Mouse (Mus musculus) liver, embryonic 15.5 days (tissue): ENCODE results near the gene Gm20388. TPM values are rescaled to one million over a fixed set of nuclear protein-coding genes. Genes with fewer than 3 reads are reported as not detected.
A peak's percentile ranks its signal among the peaks of the same experiment; 100 is the strongest.

Source experiments
- ATAC-seq: fragments of 200-750 bp; cut with Nextera tagmentation; 2 replicates; pipeline ENCODE4 v1.8.0; 2017; ENCODE audit warnings: moderate number of reproducible peaks, mild to moderate bottlenecking, moderate library complexity; ENCODE audit not compliant: insufficient read depth
- H3K27ac ChIP-seq: fragments of 300-500 bp; sonication (generic); replicated peaks from 2 replicates; pipeline ENCODE4 v1.5.1; 2015; ENCODE audit warnings: mild to moderate bottlenecking, inconsistent platforms
- H3K27me3 ChIP-seq: fragments of 300-500 bp; sonication (generic); 2 replicates; pipeline ENCODE4 v1.6.1; 2015; ENCODE audit warnings: mild to moderate bottlenecking, inconsistent platforms
- H3K36me3 ChIP-seq: fragments of 300-500 bp; sonication (generic); replicated peaks from 2 replicates; pipeline ENCODE4 v1.6.1; 2015; ENCODE audit warnings: moderate library complexity, mild to moderate bottlenecking, inconsistent platforms
- H3K4me1 ChIP-seq: fragments of 300-500 bp; sonication (generic); replicated peaks from 2 replicates; pipeline ENCODE4 v1.6.1; 2015; ENCODE audit warnings: inconsistent platforms
- H3K4me2 ChIP-seq: fragments of 300-500 bp; sonication (generic); 2 replicates; pipeline ENCODE4 v1.6.1; 2015; ENCODE audit warnings: moderate library complexity, mild to moderate bottlenecking, inconsistent platforms
- H3K4me3 ChIP-seq: fragments of 300-500 bp; sonication (generic); replicated peaks from 2 replicates; pipeline ENCODE4 v1.5.1; 2015; ENCODE audit warnings: mild to moderate bottlenecking, inconsistent platforms
- H3K9ac ChIP-seq: fragments of 300-500 bp; sonication (generic); 2 replicates; pipeline ENCODE4 v1.6.1; 2015; ENCODE audit warnings: moderate library complexity, mild to moderate bottlenecking, inconsistent platforms
- H3K9me3 ChIP-seq: fragments of 300-500 bp; sonication (generic); replicated peaks from 2 replicates; pipeline ENCODE4 v1.6.1; 2016; ENCODE audit warnings: inconsistent platforms
- WGBS: fragments of 180-500 bp; shearing (Covaris S2); methylation state at CpG from one replicate; pipeline ENCODE4 v1.1.7; 2015; ENCODE audit warnings: mixed read lengths; ENCODE audit not compliant: insufficient replicate concordance; 5-methylcytosine and 5-hydroxymethylcytosine counted together
- polyA plus RNA-seq: library from polyadenylated mRNA; unstranded; fragments of >200 nt; fragmentation: Nextera tagmentation; extraction: Ambion mirVana; gene quantifications from 2 replicates; pipeline ENCODE4 v1.2.1, GENCODE M21; 2015

Gene Gm20388
- polyA plus RNA-seq, 1 experiment from 2014 or later: not detected

GRCm38 (mm10) chr8:122291075-122291474 is 2380.4 kb downstream of the Gm20388 start:
- H3K36me3 ChIP-seq: peaks cover 65% of the 10 kb centered on the region
- H3K27ac ChIP-seq: peak overlapping the region; percentile 95
- WGBS: 18% methylated on average over 12 of the region's 12 CpGs

GRCm38 (mm10) chr8:122291549-122291948 is 2380.9 kb downstream of the Gm20388 start:
- Histone ChIP-seq H3K27me3 (no peaks in the 10 kb centered on the region), H3K27ac (peak overlapping the region; percentile 95), H3K4me3 (peak overlapping the region; percentile 14; the same call in 1 of the 2 replicates), H3K9me3 (no peaks in the 10 kb centered on the region), H3K4me2 (peak overlapping the region; percentile 96), H3K36me3 (peaks cover 62% of the 10 kb centered on the region), H3K9ac (peak overlapping the region; percentile 99), H3K4me1 (peaks cover 100% of the 10 kb centered on the region)
- no peak for ATAC-seq
- WGBS: 48% methylated on average over 10 of the region's 10 CpGs

More at GRCm38 (mm10) chr8:122291075-122291474, 2380.4 kb downstream of the Gm20388 start:
- ATAC-seq: no peak
- Histone ChIP-seq H3K4me1 (peaks cover 100% of the 10 kb centered on the region), H3K4me2 (peak overlapping the region; percentile 96), H3K9ac (peak overlapping the region; percentile 99), H3K27me3 (no peaks in the 10 kb centered on the region), H3K4me3 (peak overlapping the region; percentile 14), H3K9me3 (no peaks in the 10 kb centered on the region)

GRCm38 (mm10) chr8:122293484-122293883 is 2382.8 kb downstream of the Gm20388 start:
- H3K27ac ChIP-seq: peak overlapping the region; percentile 95
- 19% methylated on average over 10 of the region's 10 CpGs for WGBS
- H3K36me3 ChIP-seq: peaks cover 72% of the 10 kb centered on the region
- H3K9me3 ChIP-seq: no peaks in the 10 kb centered on the region
- no peaks in the 10 kb centered on the region for H3K27me3 ChIP-seq
- peak overlapping the region; percentile 7 for H3K9ac ChIP-seq
- ATAC-seq: no peak
- H3K4me3 ChIP-seq: peak overlapping the region; percentile 21
- H3K4me1 ChIP-seq: peaks cover 100% of the 10 kb centered on the region
- H3K4me2 ChIP-seq: peak overlapping the region; percentile 96

GRCm38 (mm10) chr8:122294273-122294683 is 2383.6 kb downstream of the Gm20388 start:
- ATAC-seq: peak; percentile 90
- WGBS: 11% methylated on average over 7 of the region's 7 CpGs
- H3K4me2 ChIP-seq: peak overlapping the region; percentile 96
- H3K9ac ChIP-seq: peak overlapping the region; percentile 55
- no peaks in the 10 kb centered on the region for H3K9me3 ChIP-seq
- H3K27me3 ChIP-seq: no peaks in the 10 kb centered on the region
- peak overlapping the region; percentile 21 for H3K4me3 ChIP-seq
- peaks cover 100% of the 10 kb centered on the region for H3K4me1 ChIP-seq
- peaks cover 72% of the 10 kb centered on the region for H3K36me3 ChIP-seq
- H3K27ac ChIP-seq: peak overlapping the region; percentile 95

- Histone ChIP-seq H3K27ac (peak overlapping the region; percentile 95), H3K36me3 (peaks cover 72% of the 10 kb centered on the region), H3K9ac (peak overlapping the region; percentile 55), H3K4me3 (peak overlapping the region; percentile 0; the same call in 1 of the 2 replicates), H3K27me3 (no peaks in the 10 kb centered on the region), H3K9me3 (no peaks in the 10 kb centered on the region), H3K4me2 (peak overlapping the region; percentile 96), H3K4me1 (peaks cover 100% of the 10 kb centered on the region)
- 68% methylated on average over 9 of the region's 9 CpGs for WGBS
- no peak for ATAC-seq
Measured at GRCm38 (mm10) chr8:122295389-122295788, 2384.7 kb downstream of the Gm20388 start.

GRCm38 (mm10) chr8:122296173-122297001 is 2385.7 kb downstream of the Gm20388 start:
- peaks cover 100% of the 10 kb centered on the region for H3K4me1 ChIP-seq
- H3K9ac ChIP-seq: peak overlapping the region; percentile 55
- peak; percentile 17; the same call in 1 of the 2 replicates for ATAC-seq
- H3K9me3 ChIP-seq: no peaks in the 10 kb centered on the region
- peak overlapping the region; percentile 96 for H3K4me2 ChIP-seq
- H3K36me3 ChIP-seq: peaks cover 73% of the 10 kb centered on the region
- no peaks in the 10 kb centered on the region for H3K27me3 ChIP-seq
- WGBS: 10% methylated on average over 24 of the region's 24 CpGs
- peak overlapping the region; percentile 35 for H3K4me3 ChIP-seq
- peak overlapping the region; percentile 95 for H3K27ac ChIP-seq

GRCm38 (mm10) chr8:122299581-122300254 is 2389.1 kb downstream of the Gm20388 start:
- H3K4me2 ChIP-seq: peak overlapping the region; percentile 96
- WGBS: 50% methylated on average over 16 of the region's 16 CpGs
- H3K36me3 ChIP-seq: peaks cover 82% of the 10 kb centered on the region

GRCm38 (mm10) chr8:122301081-122301480 is 2390.4 kb downstream of the Gm20388 start:
- H3K27ac ChIP-seq: peak overlapping the region; percentile 95
- H3K4me1 ChIP-seq: peaks cover 100% of the 10 kb centered on the region
- no peak overlapping the region for H3K4me3 ChIP-seq
- no peaks in the 10 kb centered on the region for H3K9me3 ChIP-seq
- H3K36me3 ChIP-seq: peaks cover 88% of the 10 kb centered on the region
- 77% methylated on average over 13 of the region's 13 CpGs for WGBS
- peak overlapping the region; percentile 96 for H3K4me2 ChIP-seq
- H3K9ac ChIP-seq: peak overlapping the region; percentile 55; the same call in 1 of the 2 replicates
- ATAC-seq: no peak
- H3K27me3 ChIP-seq: no peaks in the 10 kb centered on the region

More at GRCm38 (mm10) chr8:122299581-122300254, 2389.1 kb downstream of the Gm20388 start:
- Histone ChIP-seq H3K4me1 (peaks cover 100% of the 10 kb centered on the region), H3K9ac (peak overlapping the region; percentile 55; the same call in 1 of the 2 replicates), H3K9me3 (no peaks in the 10 kb centered on the region), H3K27ac (peak overlapping the region; percentile 95), H3K27me3 (no peaks in the 10 kb centered on the region), H3K4me3 (0 out of 2 replicates have a peak overlapping the region, but pooled peaks have one; percentile 5)
- ATAC-seq: no peak

- peaks cover 96% of the 10 kb centered on the region for H3K36me3 ChIP-seq
- no peaks in the 10 kb centered on the region for H3K27me3 ChIP-seq
- WGBS: 22% methylated on average over 5 of the region's 5 CpGs
- H3K4me3 ChIP-seq: no peak overlapping the region
- peak; percentile 35 for ATAC-seq
- peak overlapping the region; percentile 55; the same call in 1 of the 2 replicates for H3K9ac ChIP-seq
- peak overlapping the region; percentile 96 for H3K4me2 ChIP-seq
- no peaks in the 10 kb centered on the region for H3K9me3 ChIP-seq
- H3K27ac ChIP-seq: peak overlapping the region; percentile 95
- peaks cover 100% of the 10 kb centered on the region for H3K4me1 ChIP-seq
Measured at GRCm38 (mm10) chr8:122301866-122302265, 2391.2 kb downstream of the Gm20388 start.

- Histone ChIP-seq H3K27ac (peak overlapping the region; percentile 95), H3K9ac (peak overlapping the region; percentile 9; the same call in 1 of the 2 replicates), H3K4me2 (peak overlapping the region; percentile 96), H3K27me3 (no peaks in the 10 kb centered on the region), H3K9me3 (no peaks in the 10 kb centered on the region), H3K4me1 (peaks cover 100% of the 10 kb centered on the region), H3K36me3 (peaks cover 96% of the 10 kb centered on the region), H3K4me3 (no peak overlapping the region; the same call in 1 of the 2 replicates)
- 29% methylated on average over 6 of the region's 6 CpGs for WGBS
- ATAC-seq: no peak
Measured at GRCm38 (mm10) chr8:122303451-122303850, 2392.8 kb downstream of the Gm20388 start.
